In genomic region chr6:28398726-28399125, GRCm38 (mm10) we compare ENCODE assay signal across 23 mouse cellular contexts. TPM values are rescaled to one million over a fixed set of nuclear protein-coding genes. Genes with fewer than 3 reads are reported as not detected.
DNase-seq lines count a peak whose midpoint lies in the region; ATAC-seq and TF ChIP-seq lines count a peak whose summit lies in the region.
"Had no signal": no experiment of that assay in that cellular context is flagged by ENCODE, and none has a peak within 500 bp of the region (broad histone marks: within the 10 kb centered on the region; RNA-seq: fewer than 3 reads in every experiment).

No protein-coding gene starts in this region.

- peak; percentile 40 for TF ChIP-seq CTCF in heart, adult 2 months (IDR thresholded peaks at IDR 0.05)
- peak; percentile 26; the same call in 1 of the 2 replicates for TF ChIP-seq CTCF in liver, postnatal 0 days (IDR thresholded peaks at IDR 0.05; ENCODE audit: low read depth)

- H3K27me3 ChIP-seq in heart, adult 2 months (ENCODE audit: control insufficient read depth, insufficient read depth, low read length), result peaks cover 3% of the 10 kb centered on the region; the same call in 1 of the 2 replicates
- H3K27me3 ChIP-seq in heart, embryonic 10.5 days (ENCODE audit: insufficient read depth, poor library complexity, severe bottlenecking), result peaks cover 45% of the 10 kb centered on the region
- peaks cover 30% of the 10 kb centered on the region for H3K27me3 ChIP-seq in liver, postnatal 0 days (ENCODE audit: insufficient read depth, low read length)
- H3K27me3 ChIP-seq in liver, embryonic 12.5 days (replicated peaks), result peaks cover 69% of the 10 kb centered on the region
- peaks cover 54% of the 10 kb centered on the region for H3K27me3 ChIP-seq in limb, embryonic 10.5 days (ENCODE audit: low read depth, poor library complexity, severe bottlenecking)
- H3K27me3 ChIP-seq: forebrain, embryonic 15.5 days had no signal

- no peak overlapping the region for H3K27ac ChIP-seq in heart, adult 2 months
- no peak overlapping the region for H3K27ac ChIP-seq in heart, embryonic 10.5 days
- H3K27ac ChIP-seq in liver, postnatal 0 days (ENCODE audit: low read depth), result no peak overlapping the region
- no peak overlapping the region for H3K27ac ChIP-seq in liver, embryonic 12.5 days
- H3K27ac ChIP-seq in ES-E14 (ENCODE audit: insufficient read depth, low read depth, low read length, poor library complexity, severe bottlenecking), result no peak overlapping the region
- no peak overlapping the region for H3K27ac ChIP-seq in limb, embryonic 10.5 days
- H3K27ac ChIP-seq: intestine, embryonic 15.5 days; neural tube, embryonic 13.5 days had no signal

- no peak for DNase-seq in heart, adult 2 months
- no peak for DNase-seq in heart, embryonic 10.5 days (ENCODE audit: low spot score)
- no peak for DNase-seq in liver, postnatal 0 days
- DNase-seq in ES-E14 (ENCODE audit: low read depth, low spot score), result no peak
- peak; percentile 17 for DNase-seq in induced T-regulatory cell, adult 2 months (ENCODE audit: low read depth)
- no peak for DNase-seq in limb, embryonic 10.5 days (ENCODE audit: low spot score)
- no peak for DNase-seq in spleen, postnatal 4 days (ENCODE audit: low spot score in 2 of 2)
- DNase-seq: adrenal gland, adult 8-10 months; cerebellum, adult 9-11 months; kidney, postnatal 10 days; layer of hippocampus, adult 9-11 months; lung, postnatal 4 days had no signal

- H3K36me3 ChIP-seq in heart, adult 2 months (ENCODE audit: control insufficient read depth, insufficient read depth, low read length), result no peaks in the 10 kb centered on the region
- H3K36me3 ChIP-seq in heart, embryonic 10.5 days, result no peaks in the 10 kb centered on the region
- H3K36me3 ChIP-seq in liver, postnatal 0 days (replicated peaks; ENCODE audit: insufficient read depth, low read length), result no peaks in the 10 kb centered on the region
- H3K36me3 ChIP-seq in liver, embryonic 12.5 days, result no peaks in the 10 kb centered on the region
- no peaks in the 10 kb centered on the region for H3K36me3 ChIP-seq in ES-E14 (ENCODE audit: control insufficient read depth, insufficient read depth, low read length, poor library complexity, severe bottlenecking)
- no peaks in the 10 kb centered on the region for H3K36me3 ChIP-seq in limb, embryonic 10.5 days
- H3K36me3 ChIP-seq: forebrain, embryonic 15.5 days; heart, embryonic 12.5 days; intestine, embryonic 15.5 days; midbrain, embryonic 13.5 days; neural tube, embryonic 13.5 days had no signal

- in situ Hi-C loops in ES-E14 (cut with MboI; ENCODE audit: low sequenced_read_pairs in 2 of 2, unreplicated experiment in 2 of 2), result loop anchor here in 1 of 2 experiments (25.0 kb wide), 1 partner anchor 736 kb away; no protein-coding TSS in a partner anchor

- no peak overlapping the region for H3K4me2 ChIP-seq in liver, postnatal 0 days (ENCODE audit: low read depth, low read length)
- no peak overlapping the region for H3K4me2 ChIP-seq in liver, embryonic 12.5 days

- no peak overlapping the region for H3K4me3 ChIP-seq in heart, adult 2 months
- no peak overlapping the region for H3K4me3 ChIP-seq in heart, embryonic 10.5 days
- no peak overlapping the region for H3K4me3 ChIP-seq in liver, postnatal 0 days (ENCODE audit: low read depth, low read length)
- H3K4me3 ChIP-seq in liver, embryonic 12.5 days, result no peak overlapping the region
- no peak overlapping the region for H3K4me3 ChIP-seq in ES-E14 (ENCODE audit: insufficient read depth in 1 of 2, low read depth in 1 of 2, low read length in 2 of 2, poor library complexity in 1 of 2, severe bottlenecking in 1 of 2)
- H3K4me3 ChIP-seq in limb, embryonic 10.5 days, result no peak overlapping the region

- intact Hi-C loops in heart, adult 2 months (cut with DNase I), result no loop called here

- H3K9me3 ChIP-seq in heart, embryonic 10.5 days, result peaks cover 2% of the 10 kb centered on the region; the same call in 1 of the 2 replicates
- H3K9me3 ChIP-seq in liver, postnatal 0 days (ENCODE audit: low read length), result peaks cover 4% of the 10 kb centered on the region; the same call in 1 of the 2 replicates
- 0 out of 2 replicates have a peak, but pooled peaks cover 4% of the 10 kb centered on the region for H3K9me3 ChIP-seq in liver, embryonic 12.5 days (replicated peaks)
- no peaks in the 10 kb centered on the region for H3K9me3 ChIP-seq in ES-E14 (ENCODE audit: control insufficient read depth, insufficient read depth, low read depth, low read length)
- no peaks in the 10 kb centered on the region for H3K9me3 ChIP-seq in limb, embryonic 10.5 days (replicated peaks)
- H3K9me3 ChIP-seq: intestine, embryonic 15.5 days had no signal

- no peak for ATAC-seq in liver, postnatal 0 days
- no peak for ATAC-seq in liver, embryonic 12.5 days
- ATAC-seq: forebrain, embryonic 15.5 days; intestine, embryonic 15.5 days had no signal

- H3K79me2 ChIP-seq in heart, adult 2 months (replicated peaks; ENCODE audit: control insufficient read depth, insufficient read depth, low read length), result no peaks in the 10 kb centered on the region

- H3K4me1 ChIP-seq in heart, adult 2 months (ENCODE audit: control insufficient read depth, insufficient read depth, low read length), result no peaks in the 10 kb centered on the region
- peaks cover 3% of the 10 kb centered on the region; the same call in 1 of the 2 replicates for H3K4me1 ChIP-seq in heart, embryonic 10.5 days
- H3K4me1 ChIP-seq in liver, postnatal 0 days (ENCODE audit: insufficient read depth), result 0 out of 2 replicates have a peak, but pooled peaks cover 3% of the 10 kb centered on the region
- H3K4me1 ChIP-seq in liver, embryonic 12.5 days, result no peaks in the 10 kb centered on the region
- H3K4me1 ChIP-seq in ES-E14 (ENCODE audit: control insufficient read depth in 2 of 2, insufficient read depth in 2 of 2, low read length in 2 of 2, poor library complexity in 1 of 2), result no peaks in the 10 kb centered on the region
- H3K4me1 ChIP-seq in limb, embryonic 10.5 days, result peaks cover 11% of the 10 kb centered on the region

- no peak for TF ChIP-seq POLR2A in heart, adult 2 months (IDR thresholded peaks at IDR 0.05; ENCODE audit: insufficient read depth, low read depth, low read length)

- TF ChIP-seq EP300 in heart, adult 2 months (IDR thresholded peaks at IDR 0.05; ENCODE audit: insufficient read depth, low read depth, low read length), result no peak
- no peak for TF ChIP-seq EP300 in liver, postnatal 0 days (IDR thresholded peaks at IDR 0.05; ENCODE audit: low read depth)

- no peak overlapping the region for H3K9ac ChIP-seq in heart, adult 2 months (ENCODE audit: low read depth, low read length)
- no peak overlapping the region for H3K9ac ChIP-seq in liver, postnatal 0 days (replicated peaks)
- no peak overlapping the region for H3K9ac ChIP-seq in liver, embryonic 12.5 days
- no peak overlapping the region for H3K9ac ChIP-seq in ES-E14 (ENCODE audit: insufficient read depth, low read depth, low read length, poor library complexity, severe bottlenecking)
- H3K9ac ChIP-seq: intestine, embryonic 15.5 days had no signal

- 87% methylated on average over 3 of the region's 3 CpGs for WGBS in heart, adult 2 months
- WGBS in heart, embryonic 10.5 days, result 82% methylated on average over 3 of the region's 3 CpGs
- 83% methylated on average over 3 of the region's 3 CpGs for WGBS in liver, postnatal 0 days (ENCODE audit: insufficient replicate concordance)
- 52% methylated on average over 3 of the region's 3 CpGs for WGBS in liver, embryonic 12.5 days (ENCODE audit: insufficient replicate concordance)
- 78% methylated on average over 3 of the region's 3 CpGs for WGBS in limb, embryonic 10.5 days

RNA-seq across cellular contexts. Expression of gene Zfp800, which starts 0.9 kb away (rescaled TPM):
- total RNA-seq in heart, adult 2 months (2021), result 10 to 100 TPM in 1 of 2 experiments, 1 to 10 TPM in 1; 9.7 to 11.2 TPM
- 1.3 and 1.6 TPM in 2 replicates for polyA plus RNA-seq in heart, adult 2 months (2012; rRNA removed)
- polyA plus RNA-seq in heart, embryonic 10.5 days (2016; fragmentation: Nextera tagmentation; extraction: Ambion mirVana), result 11.7 and 15.0 TPM in 2 replicates
- polyA plus RNA-seq in liver, postnatal 0 days (2015; fragmentation: Nextera tagmentation; extraction: Ambion mirVana), result 16.1 and 17.1 TPM in 2 replicates
- polyA plus RNA-seq in liver, embryonic 12.5 days (2016; fragmentation: Nextera tagmentation; extraction: Ambion mirVana), result 40.5 and 42.0 TPM in 2 replicates
- 4.0 and 7.8 TPM in 2 replicates for total RNA-seq in ES-E14 (2012; rRNA removed)
- 10.5 and 12.2 TPM in 2 replicates for polyA plus RNA-seq in limb, embryonic 10.5 days (2016; fragmentation: Nextera tagmentation; extraction: Ambion mirVana)

RNA-seq across cellular contexts. Expression of gene Arf5, which starts 24.6 kb away (rescaled TPM):
- 100 to 1,000 TPM; 150 to 162 TPM for total RNA-seq in heart, adult 2 months (2021)
- polyA plus RNA-seq in heart, adult 2 months (2012; rRNA removed), result 239 and 248 TPM in 2 replicates
- 273 and 310 TPM in 2 replicates for polyA plus RNA-seq in heart, embryonic 10.5 days (2016; fragmentation: Nextera tagmentation; extraction: Ambion mirVana)
- polyA plus RNA-seq in liver, postnatal 0 days (2015; fragmentation: Nextera tagmentation; extraction: Ambion mirVana), result 272 and 288 TPM in 2 replicates
- 370 and 395 TPM in 2 replicates for polyA plus RNA-seq in liver, embryonic 12.5 days (2016; fragmentation: Nextera tagmentation; extraction: Ambion mirVana)
- 70.1 and 81.1 TPM in 2 replicates for total RNA-seq in ES-E14 (2012; rRNA removed)
- polyA plus RNA-seq in limb, embryonic 10.5 days (2016; fragmentation: Nextera tagmentation; extraction: Ambion mirVana), result 251 and 298 TPM in 2 replicates

RNA-seq across cellular contexts. Expression of gene Fscn3, which starts 28.9 kb away (rescaled TPM):
- not detected for total RNA-seq in heart, adult 2 months (2021)
- 0.20 TPM in 1 of 2 replicates, not detected in the other for polyA plus RNA-seq in heart, adult 2 months (2012; rRNA removed)
- polyA plus RNA-seq in heart, embryonic 10.5 days (2016; fragmentation: Nextera tagmentation; extraction: Ambion mirVana), result not detected in 2 replicates
- polyA plus RNA-seq in liver, postnatal 0 days (2015; fragmentation: Nextera tagmentation; extraction: Ambion mirVana), result 0.06 and 0.11 TPM in 2 replicates
- 0.38 and 0.41 TPM in 2 replicates for polyA plus RNA-seq in liver, embryonic 12.5 days (2016; fragmentation: Nextera tagmentation; extraction: Ambion mirVana)
- total RNA-seq in ES-E14 (2012; rRNA removed), result 0.11 TPM in 1 of 2 replicates, not detected in the other
- not detected in 2 replicates for polyA plus RNA-seq in limb, embryonic 10.5 days (2016; fragmentation: Nextera tagmentation; extraction: Ambion mirVana)
- total RNA-seq: gastrocnemius, adult 8-10 months; hematopoietic stem cell, adult 5-6 weeks; left cerebral cortex, postnatal 36 days had no signal
- polyA plus RNA-seq: forebrain, embryonic 15.5 days; heart, embryonic 12.5 days; intestine, embryonic 15.5 days; neural tube, embryonic 13.5 days; stomach, embryonic 14.5 days had no signal

RNA-seq across cellular contexts. Expression of gene Gcc1, which starts 29.5 kb away (rescaled TPM):
- 1 to 10 TPM; 8.4 to 9.8 TPM for total RNA-seq in heart, adult 2 months (2021)
- 3.2 and 3.6 TPM in 2 replicates for polyA plus RNA-seq in heart, adult 2 months (2012; rRNA removed)
- 7.0 and 7.6 TPM in 2 replicates for polyA plus RNA-seq in heart, embryonic 10.5 days (2016; fragmentation: Nextera tagmentation; extraction: Ambion mirVana)
- polyA plus RNA-seq in liver, postnatal 0 days (2015; fragmentation: Nextera tagmentation; extraction: Ambion mirVana), result 2.8 and 2.9 TPM in 2 replicates
- 5.5 and 6.7 TPM in 2 replicates for polyA plus RNA-seq in liver, embryonic 12.5 days (2016; fragmentation: Nextera tagmentation; extraction: Ambion mirVana)
- total RNA-seq in ES-E14 (2012; rRNA removed), result 7.9 and 8.7 TPM in 2 replicates
- polyA plus RNA-seq in limb, embryonic 10.5 days (2016; fragmentation: Nextera tagmentation; extraction: Ambion mirVana), result 8.3 and 10.7 TPM in 2 replicates

RNA-seq across cellular contexts. Expression of gene Pax4, which starts 50.4 kb away (rescaled TPM):
- total RNA-seq in heart, adult 2 months (2021), result not detected
- polyA plus RNA-seq in heart, adult 2 months (2012; rRNA removed), result not detected in 2 replicates
- not detected in 2 replicates for polyA plus RNA-seq in heart, embryonic 10.5 days (2016; fragmentation: Nextera tagmentation; extraction: Ambion mirVana)
- not detected in 2 replicates for polyA plus RNA-seq in liver, postnatal 0 days (2015; fragmentation: Nextera tagmentation; extraction: Ambion mirVana)
- not detected in 2 replicates for polyA plus RNA-seq in liver, embryonic 12.5 days (2016; fragmentation: Nextera tagmentation; extraction: Ambion mirVana)
- not detected in 2 replicates for total RNA-seq in ES-E14 (2012; rRNA removed)
- not detected in 2 replicates for polyA plus RNA-seq in limb, embryonic 10.5 days (2016; fragmentation: Nextera tagmentation; extraction: Ambion mirVana)
- total RNA-seq: adrenal gland, adult 8-10 months; gastrocnemius, adult 8-10 months; hematopoietic stem cell, adult 5-6 weeks; left cerebral cortex, postnatal 36 days had no signal
- polyA plus RNA-seq: heart, embryonic 12.5 days; liver, embryonic 16.5 days; midbrain, embryonic 13.5 days; neural tube, embryonic 13.5 days; stomach, embryonic 14.5 days had no signal
